Mouse (Mus musculus): ENCODE measurements around the gene Yaf2. TPM values are rescaled to one million over a fixed set of nuclear protein-coding genes. Genes with fewer than 3 reads are reported as not detected.

Gene Yaf2
- polyA plus RNA-seq, 2 experiments = 39.3 to 60.4 TPM

GRCm38 (mm10) chr15:93336658-93336924 lies 144 bp downstream of the Yaf2 start:
- DNase-seq (ENCODE audit: low spot score) (no peak), ATAC-seq (ENCODE audit: low FRiP score, low read depth) (no peak)
- Histone ChIP-seq H3K4me3 (replicated peaks; ENCODE audit: low read length) (peak overlapping the region; percentile 73), H3K9me3 (ENCODE audit: control insufficient read depth, low read length) (no peaks in the 10 kb centered on the region), H3K36me3 (ENCODE audit: control insufficient read depth, insufficient read depth, low read length) (peaks cover 7% of the 10 kb centered on the region; the same call in 1 of the 2 replicates), H3K4me1 (ENCODE audit: control insufficient read depth, insufficient read depth, low read length) (no peaks in the 10 kb centered on the region), H3K27me3 (ENCODE audit: control insufficient read depth, insufficient read depth, low read length) (no peaks in the 10 kb centered on the region), H3K27ac (replicated peaks; ENCODE audit: low read depth, low read length) (peak overlapping the region; percentile 88), H3K9ac (ENCODE audit: low read depth, low read length, severe bottlenecking) (peak overlapping the region; percentile 79), H3K4me2 (replicated peaks; ENCODE audit: low read depth, low read length, severe bottlenecking) (peak overlapping the region; percentile 91; the same call in 1 of the 2 replicates)
- no peak for TF ChIP-seq POLR2A (IDR thresholded peaks at IDR 0.05; ENCODE audit: borderline replicate concordance, extremely low read depth, insufficient read depth, insufficient read length)
- WGBS = no CpG with 5 or more reads among the region's 52 CpGs

GRCm38 (mm10) chr15:93335821-93336657 lies 696 bp downstream of the Yaf2 start:
- Histone ChIP-seq H3K4me2 (replicated peaks; ENCODE audit: low read depth, low read length, severe bottlenecking) (peak overlapping the region; percentile 91), H3K27me3 (ENCODE audit: control insufficient read depth, insufficient read depth, low read length) (no peaks in the 10 kb centered on the region), H3K9ac (ENCODE audit: low read depth, low read length, severe bottlenecking) (peak overlapping the region; percentile 79), H3K4me3 (replicated peaks; ENCODE audit: low read length) (peak overlapping the region; percentile 73), H3K9me3 (ENCODE audit: control insufficient read depth, low read length) (no peaks in the 10 kb centered on the region), H3K27ac (replicated peaks; ENCODE audit: low read depth, low read length) (peak overlapping the region; percentile 88), H3K4me1 (ENCODE audit: control insufficient read depth, insufficient read depth, low read length) (no peaks in the 10 kb centered on the region), H3K36me3 (ENCODE audit: control insufficient read depth, insufficient read depth, low read length) (peaks cover 7% of the 10 kb centered on the region; the same call in 1 of the 2 replicates)
- DNase-seq (ENCODE audit: low spot score) = peak; percentile 52
- under 1% methylated on average over 51 of the region's 110 CpGs for WGBS
- peak; percentile 48 for ATAC-seq (ENCODE audit: low FRiP score, low read depth)
- TF ChIP-seq POLR2A (IDR thresholded peaks at IDR 0.05; ENCODE audit: borderline replicate concordance, extremely low read depth, insufficient read depth, insufficient read length) = no peak

GRCm38 (mm10) chr15:93331256-93331655 lies 5.5 kb downstream of the Yaf2 start:
- 91% methylated on average over 11 of the region's 11 CpGs for WGBS
- Histone ChIP-seq H3K4me1 (ENCODE audit: control insufficient read depth, insufficient read depth, low read length) (no peaks in the 10 kb centered on the region), H3K36me3 (ENCODE audit: control insufficient read depth, insufficient read depth, low read length) (peaks cover 16% of the 10 kb centered on the region), H3K27me3 (ENCODE audit: control insufficient read depth, insufficient read depth, low read length) (no peaks in the 10 kb centered on the region), H3K4me3 (replicated peaks; ENCODE audit: low read length) (no peak overlapping the region), H3K27ac (replicated peaks; ENCODE audit: low read depth, low read length) (no peak overlapping the region), H3K4me2 (replicated peaks; ENCODE audit: low read depth, low read length, severe bottlenecking) (no peak overlapping the region), H3K9me3 (ENCODE audit: control insufficient read depth, low read length) (no peaks in the 10 kb centered on the region), H3K9ac (ENCODE audit: low read depth, low read length, severe bottlenecking) (no peak overlapping the region)
- TF ChIP-seq POLR2A (IDR thresholded peaks at IDR 0.05; ENCODE audit: borderline replicate concordance, extremely low read depth, insufficient read depth, insufficient read length) = no peak
- DNase-seq (ENCODE audit: low spot score) (no peak), ATAC-seq (ENCODE audit: low FRiP score, low read depth) (no peak)

- TF ChIP-seq POLR2A (IDR thresholded peaks at IDR 0.05; ENCODE audit: borderline replicate concordance, extremely low read depth, insufficient read depth, insufficient read length) = no peak
- Histone ChIP-seq H3K27ac (replicated peaks; ENCODE audit: low read depth, low read length) (no peak overlapping the region), H3K4me1 (ENCODE audit: control insufficient read depth, insufficient read depth, low read length) (0 out of 2 replicates have a peak, but pooled peaks cover 4% of the 10 kb centered on the region), H3K4me3 (replicated peaks; ENCODE audit: low read length) (no peak overlapping the region), H3K9me3 (ENCODE audit: control insufficient read depth, low read length) (no peaks in the 10 kb centered on the region), H3K4me2 (replicated peaks; ENCODE audit: low read depth, low read length, severe bottlenecking) (no peak overlapping the region), H3K36me3 (ENCODE audit: control insufficient read depth, insufficient read depth, low read length) (peaks cover 9% of the 10 kb centered on the region), H3K9ac (ENCODE audit: low read depth, low read length, severe bottlenecking) (no peak overlapping the region), H3K27me3 (ENCODE audit: control insufficient read depth, insufficient read depth, low read length) (no peaks in the 10 kb centered on the region)
- 50% methylated on average over 3 of the region's 3 CpGs for WGBS
- ATAC-seq (ENCODE audit: low FRiP score, low read depth) = no peak
- no peak for DNase-seq (ENCODE audit: low spot score)
Observed at GRCm38 (mm10) chr15:93327235-93327634, 9.5 kb downstream of the Yaf2 start.

- TF ChIP-seq POLR2A (IDR thresholded peaks at IDR 0.05; ENCODE audit: borderline replicate concordance, extremely low read depth, insufficient read depth, insufficient read length) = no peak
- Histone ChIP-seq H3K4me1 (ENCODE audit: control insufficient read depth, insufficient read depth, low read length) (0 out of 2 replicates have a peak, but pooled peaks cover 4% of the 10 kb centered on the region), H3K36me3 (ENCODE audit: control insufficient read depth, insufficient read depth, low read length) (peaks cover 9% of the 10 kb centered on the region), H3K9me3 (ENCODE audit: control insufficient read depth, low read length) (no peaks in the 10 kb centered on the region), H3K27ac (replicated peaks; ENCODE audit: low read depth, low read length) (no peak overlapping the region), H3K4me3 (replicated peaks; ENCODE audit: low read length) (no peak overlapping the region), H3K4me2 (replicated peaks; ENCODE audit: low read depth, low read length, severe bottlenecking) (no peak overlapping the region), H3K27me3 (ENCODE audit: control insufficient read depth, insufficient read depth, low read length) (no peaks in the 10 kb centered on the region), H3K9ac (ENCODE audit: low read depth, low read length, severe bottlenecking) (no peak overlapping the region)
- ATAC-seq (ENCODE audit: low FRiP score, low read depth) (no peak), DNase-seq (ENCODE audit: low spot score) (no peak)
- 70% methylated on average over 10 of the region's 10 CpGs for WGBS
Observed at GRCm38 (mm10) chr15:93326651-93327050, 10.1 kb downstream of the Yaf2 start.

Data from limb, embryonic 14.5 days (tissue).